Mouse (Mus musculus) limb, embryonic 14.5 days (tissue): Measurements from ENCODE around the gene Vmn1r48. TPM values are rescaled to one million over a fixed set of nuclear protein-coding genes. Genes with fewer than 3 reads are reported as not detected.
"Not testable (repeated sequence)": the region's sequence is repeated elsewhere in the genome, so short reads cannot be mapped to it uniquely, and the experiment has no call there.

Experiments
- ATAC-seq: fragments of 200-750 bp; cut with Nextera tagmentation; 2 replicates; pipeline ENCODE4 v1.8.0; 2017; ENCODE audit warnings: low read depth, moderate number of reproducible peaks, moderate TSS enrichment; ENCODE audit not compliant: low FRiP score
- DNase-seq: peaks from one replicate; pipeline ENCODE4 v3.0.0-alpha.2; 2015; ENCODE audit warnings: low spot score
- H3K27ac ChIP-seq: fragments of 300-500 bp; sonication (generic); replicated peaks from 2 replicates; pipeline ENCODE4 v1.5.1; 2014; ENCODE audit warnings: low read depth, mild to moderate bottlenecking, low read length, moderate library complexity, mixed read lengths
- H3K27me3 ChIP-seq: fragments of 300-500 bp; sonication (generic); 2 replicates; pipeline ENCODE4 v1.6.1; 2014; ENCODE audit warnings: low read length, mixed read lengths; ENCODE audit not compliant: control insufficient read depth, insufficient read depth
- H3K36me3 ChIP-seq: fragments of 300-500 bp; sonication (generic); 2 replicates; pipeline ENCODE4 v1.6.1; 2014; ENCODE audit warnings: mild to moderate bottlenecking, low read length, moderate library complexity, mixed read lengths; ENCODE audit not compliant: control insufficient read depth, insufficient read depth
- H3K4me1 ChIP-seq: fragments of 300-500 bp; sonication (generic); 2 replicates; pipeline ENCODE4 v1.6.1; 2014; ENCODE audit warnings: antibody characterized with exemption, low read length, mixed read lengths; ENCODE audit not compliant: control insufficient read depth, insufficient read depth
- H3K4me2 ChIP-seq: fragments of 300-500 bp; sonication (generic); replicated peaks from 2 replicates; pipeline ENCODE4 v1.6.1; 2014; ENCODE audit warnings: low read depth, mild to moderate bottlenecking, low read length, moderate library complexity; ENCODE audit not compliant: severe bottlenecking
- H3K4me3 ChIP-seq: fragments of 300-500 bp; sonication (generic); replicated peaks from 2 replicates; pipeline ENCODE4 v1.5.1; 2014; ENCODE audit warnings: low read length
- H3K9ac ChIP-seq: fragments of 300-500 bp; sonication (generic); 2 replicates; pipeline ENCODE4 v1.6.1; 2014; ENCODE audit warnings: mild to moderate bottlenecking, low read depth, low read length, moderate library complexity; ENCODE audit not compliant: severe bottlenecking
- H3K9me3 ChIP-seq: fragments of 300-500 bp; sonication (generic); 2 replicates; pipeline ENCODE4 v1.6.1; 2016; ENCODE audit warnings: low read length; ENCODE audit not compliant: control insufficient read depth
- POLR2A ChIP-seq: fragments of 200-500 bp; IDR thresholded peaks from 2 replicates; pipeline ENCODE4 v1.8.0; 2012; ENCODE audit warnings: inconsistent platforms, mild to moderate bottlenecking, moderate library complexity, borderline replicate concordance; ENCODE audit not compliant: insufficient read depth, insufficient read length; ENCODE audit errors: extremely low read depth
- WGBS: fragments of 180-500 bp; shearing (Covaris S2); extraction: QIAGEN DNeasy Blood & Tissue Kit; methylation state at CpG from one replicate; pipeline ENCODE4 v1.1.7; 2014; 5-methylcytosine and 5-hydroxymethylcytosine counted together
- polyA plus RNA-seq, 2 experiments: library from polyadenylated mRNA; depleted of rRNA in 1 of 2; stranded (reverse) in 1 of 2; unstranded in 1 of 2; fragments of >200 nt; fragmentation: Nextera tagmentation in 1 of 2; extraction: Ambion mirVana in 1 of 2; gene quantifications; 2 replicates each; pipeline versions ENCODE4 v1.2.1 to v1.2.3; 2012 to 2014

Vmn1r48 gene
- polyA plus RNA-seq (2012; rRNA removed) (not detected in 2 replicates), polyA plus RNA-seq (2014; fragmentation: Nextera tagmentation; extraction: Ambion mirVana) (not detected in 2 replicates)

DNA sequence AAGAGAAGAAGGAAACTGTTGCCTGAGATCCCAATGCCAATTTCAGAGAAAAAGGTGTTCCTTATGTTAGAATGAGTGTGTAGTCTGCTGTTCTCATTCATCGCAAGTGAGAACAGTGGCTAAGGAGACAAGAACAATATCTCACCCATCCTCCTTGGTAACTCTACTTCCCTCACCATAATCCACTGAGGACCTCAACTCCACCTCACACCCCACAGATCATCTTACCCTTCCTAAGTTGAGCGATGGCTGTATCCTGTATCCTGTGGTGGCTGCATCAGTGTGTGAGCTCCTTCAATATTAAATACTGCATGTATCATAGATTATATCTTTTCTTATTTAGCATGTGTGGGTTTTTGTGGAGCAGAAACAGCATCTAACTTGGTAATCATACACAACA lies at the start of gene Vmn1r48:
TSS of gene Vmn1r48 (minus strand) at position 101 of the 400 bp plus-strand sequence.
- no CpG with 5 or more reads among the region's 2 CpGs for WGBS
- not testable (repeated sequence) for H3K9ac ChIP-seq, ATAC-seq, H3K4me1 ChIP-seq, H3K27ac ChIP-seq, DNase-seq, H3K9me3 ChIP-seq, H3K36me3 ChIP-seq, H3K27me3 ChIP-seq, H3K4me2 ChIP-seq, H3K4me3 ChIP-seq

- no peak within 1 kb of the TSS for H3K27ac ChIP-seq
- 73% methylated on average over 4 of the region's 4 CpGs for WGBS
- no peaks in the 10 kb centered on the region for H3K9me3 ChIP-seq
- no peaks in the 10 kb centered on the region for H3K4me1 ChIP-seq
- ATAC-seq (no peak), DNase-seq (no peak)
- TF ChIP-seq POLR2A = no peak
- no peak within 1 kb of the TSS for H3K9ac ChIP-seq
- no peaks in the 10 kb centered on the region for H3K27me3 ChIP-seq
- H3K4me3 ChIP-seq = no peak within 1 kb of the TSS
- no peak within 1 kb of the TSS for H3K4me2 ChIP-seq
- H3K36me3 ChIP-seq = no peaks in the 10 kb centered on the region
These were observed 41.8 kb upstream of the Vmn1r48 start, which contains the start of gene Vmn1r49 for GRCm38 (mm10) chr6:90078406-90078805. Gene Vmn1r49 (minus strand): TSS chr6:90078506.

DNA sequence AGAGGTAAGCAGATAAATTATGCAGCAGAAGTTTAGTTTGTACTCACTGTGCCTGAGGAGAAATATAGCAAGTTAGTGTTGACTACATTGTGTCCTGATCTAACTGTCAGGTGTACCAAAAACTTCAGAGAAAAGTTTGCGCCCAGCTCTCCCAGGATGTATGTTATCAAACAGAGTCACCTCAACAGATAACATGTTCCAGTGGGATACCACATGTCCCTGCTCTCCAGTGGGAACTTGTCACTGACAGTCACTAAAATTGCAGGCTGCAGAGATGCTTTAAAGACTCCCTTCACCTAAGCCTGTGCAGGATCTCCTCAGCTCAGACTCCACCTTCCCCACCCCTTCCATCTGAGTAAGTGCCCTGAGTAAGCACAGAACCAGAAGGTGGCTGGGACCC lies 20.8 kb downstream of the Vmn1r48 start, which contains the start of gene Vmn1r47:
TSS of gene Vmn1r47 (plus strand) at position 301 of the 400 bp plus-strand sequence.
- not testable (repeated sequence) for H3K27me3 ChIP-seq, H3K36me3 ChIP-seq, H3K9me3 ChIP-seq, H3K4me2 ChIP-seq, H3K9ac ChIP-seq, H3K4me1 ChIP-seq, DNase-seq, ATAC-seq, H3K27ac ChIP-seq, H3K4me3 ChIP-seq
- WGBS = 100% methylated on average over 1 of the region's 1 CpGs

- WGBS = 10% methylated on average over 1 of the region's 1 CpGs
- H3K9ac ChIP-seq = no peak overlapping the region
- no peaks in the 10 kb centered on the region for H3K9me3 ChIP-seq
- H3K27ac ChIP-seq = no peak overlapping the region
- H3K4me1 ChIP-seq = no peaks in the 10 kb centered on the region
- H3K27me3 ChIP-seq = no peaks in the 10 kb centered on the region
- no peak overlapping the region for H3K4me2 ChIP-seq
- ATAC-seq (no peak), DNase-seq (no peak)
- no peak for TF ChIP-seq POLR2A
- no peaks in the 10 kb centered on the region for H3K36me3 ChIP-seq
- no peak overlapping the region for H3K4me3 ChIP-seq
These were observed 50.7 kb downstream of the Vmn1r48 start for GRCm38 (mm10) chr6:89985989-89986388.

Other genes starting within 250 kb of the Vmn1r48 start
- gene Vmn1r42, start 160.4 kb downstream of the Vmn1r48 start, polyA plus RNA-seq (2012; rRNA removed) = not detected in 2 replicates
- gene Vmn1r42, start 160.4 kb downstream of the Vmn1r48 start, polyA plus RNA-seq (2014; fragmentation: Nextera tagmentation; extraction: Ambion mirVana) = not detected in 2 replicates
- gene Vmn1r43, start 160.4 kb downstream of the Vmn1r48 start, polyA plus RNA-seq (2012; rRNA removed) = not detected in 2 replicates
- gene Vmn1r43, start 160.4 kb downstream of the Vmn1r48 start, polyA plus RNA-seq (2014; fragmentation: Nextera tagmentation; extraction: Ambion mirVana) = not detected in 2 replicates
- gene Vmn1r44, start 153.2 kb downstream of the Vmn1r48 start, polyA plus RNA-seq (2012; rRNA removed) = not detected in 2 replicates
- not detected in 2 replicates for gene Vmn1r44, start 153.2 kb downstream of the Vmn1r48 start, polyA plus RNA-seq (2014; fragmentation: Nextera tagmentation; extraction: Ambion mirVana)
- gene Vmn1r45, start 96.2 kb downstream of the Vmn1r48 start, polyA plus RNA-seq (2012; rRNA removed) = not detected in 2 replicates
- gene Vmn1r45, start 96.2 kb downstream of the Vmn1r48 start, polyA plus RNA-seq (2014; fragmentation: Nextera tagmentation; extraction: Ambion mirVana) = not detected in 2 replicates
- gene Vmn1r46, start 67.5 kb downstream of the Vmn1r48 start, polyA plus RNA-seq (2012; rRNA removed) = not detected in 2 replicates
- gene Vmn1r46, start 67.5 kb downstream of the Vmn1r48 start, polyA plus RNA-seq (2014; fragmentation: Nextera tagmentation; extraction: Ambion mirVana) = not detected in 2 replicates
- gene Vmn1r47, start 20.7 kb downstream of the Vmn1r48 start, polyA plus RNA-seq (2012; rRNA removed) = not detected in 2 replicates
- not detected in 2 replicates for gene Vmn1r47, start 20.7 kb downstream of the Vmn1r48 start, polyA plus RNA-seq (2014; fragmentation: Nextera tagmentation; extraction: Ambion mirVana)
- not detected in 2 replicates for gene Vmn1r49, start 41.7 kb upstream of the Vmn1r48 start, polyA plus RNA-seq (2012; rRNA removed)
- not detected in 2 replicates for gene Vmn1r49, start 41.7 kb upstream of the Vmn1r48 start, polyA plus RNA-seq (2014; fragmentation: Nextera tagmentation; extraction: Ambion mirVana)
- not detected in 2 replicates for gene Vmn1r50, start 64.6 kb upstream of the Vmn1r48 start, polyA plus RNA-seq (2012; rRNA removed)
- gene Vmn1r50, start 64.6 kb upstream of the Vmn1r48 start, polyA plus RNA-seq (2014; fragmentation: Nextera tagmentation; extraction: Ambion mirVana) = not detected in 2 replicates
- gene Vmn1r51, start 85.8 kb upstream of the Vmn1r48 start, polyA plus RNA-seq (2012; rRNA removed) = not detected in 2 replicates
- gene Vmn1r51, start 85.8 kb upstream of the Vmn1r48 start, polyA plus RNA-seq (2014; fragmentation: Nextera tagmentation; extraction: Ambion mirVana) = not detected in 2 replicates
- not detected in 2 replicates for gene Vmn1r52, start 138.0 kb upstream of the Vmn1r48 start, polyA plus RNA-seq (2012; rRNA removed)
- gene Vmn1r52, start 138.0 kb upstream of the Vmn1r48 start, polyA plus RNA-seq (2014; fragmentation: Nextera tagmentation; extraction: Ambion mirVana) = not detected in 2 replicates
- not detected in 2 replicates for gene V1ra8, start 166.0 kb upstream of the Vmn1r48 start, polyA plus RNA-seq (2012; rRNA removed)
- not detected in 2 replicates for gene V1ra8, start 166.0 kb upstream of the Vmn1r48 start, polyA plus RNA-seq (2014; fragmentation: Nextera tagmentation; extraction: Ambion mirVana)
- not detected in 2 replicates for gene Vmn1r53, start 187.6 kb upstream of the Vmn1r48 start, polyA plus RNA-seq (2012; rRNA removed)
- not detected in 2 replicates for gene Vmn1r53, start 187.6 kb upstream of the Vmn1r48 start, polyA plus RNA-seq (2014; fragmentation: Nextera tagmentation; extraction: Ambion mirVana)
- not detected in 2 replicates for gene Vmn1r54, start 209.5 kb upstream of the Vmn1r48 start, polyA plus RNA-seq (2012; rRNA removed)
- not detected in 2 replicates for gene Vmn1r54, start 209.5 kb upstream of the Vmn1r48 start, polyA plus RNA-seq (2014; fragmentation: Nextera tagmentation; extraction: Ambion mirVana)